Mouse (Mus musculus): Measurements from ENCODE around the gene Ptprd. TPM values are rescaled to one million over a fixed set of nuclear protein-coding genes. Genes with fewer than 3 reads are reported as not detected.

The Ptprd gene
- polyA plus RNA-seq, 1 experiment from 2014 or later = 13.8 TPM

GRCm38 (mm10) chr4:76286016-76286415 lies 1925.7 kb downstream of the Ptprd start:
- Histone ChIP-seq H3K4me3 (ENCODE audit: low read depth, low read length) (no peak overlapping the region), H3K9me3 (ENCODE audit: control insufficient read depth) (no peaks in the 10 kb centered on the region), H3K4me2 (replicated peaks; ENCODE audit: low read depth) (no peak overlapping the region), H3K36me3 (ENCODE audit: control insufficient read depth, insufficient read depth) (no peaks in the 10 kb centered on the region), H3K4me1 (replicated peaks; ENCODE audit: control insufficient read depth, insufficient read depth, low read length) (no peaks in the 10 kb centered on the region), H3K27me3 (replicated peaks; ENCODE audit: control insufficient read depth, insufficient read depth, low read length) (no peaks in the 10 kb centered on the region), H3K27ac (ENCODE audit: low read depth, low read length) (no peak overlapping the region), H3K9ac (ENCODE audit: low read depth, low read length) (no peak overlapping the region)
- ATAC-seq = no peak
- no peak for TF ChIP-seq CTCF (IDR thresholded peaks at IDR 0.05; ENCODE audit: low read depth)
- WGBS = 65% methylated on average over 2 of the region's 2 CpGs

GRCm38 (mm10) chr4:76282886-76283285 lies 1928.9 kb downstream of the Ptprd start:
- H3K27me3 ChIP-seq (replicated peaks; ENCODE audit: control insufficient read depth, insufficient read depth, low read length) = no peaks in the 10 kb centered on the region
- no peak overlapping the region for H3K4me2 ChIP-seq (replicated peaks; ENCODE audit: low read depth)
- no peaks in the 10 kb centered on the region for H3K36me3 ChIP-seq (ENCODE audit: control insufficient read depth, insufficient read depth)
- 59% methylated on average over 4 of the region's 4 CpGs for WGBS
- TF ChIP-seq CTCF (IDR thresholded peaks at IDR 0.05; ENCODE audit: low read depth) = no peak
- no peak for ATAC-seq
- no peak overlapping the region for H3K9ac ChIP-seq (ENCODE audit: low read depth, low read length)
- no peaks in the 10 kb centered on the region for H3K9me3 ChIP-seq (ENCODE audit: control insufficient read depth)
- H3K27ac ChIP-seq (ENCODE audit: low read depth, low read length) = no peak overlapping the region
- H3K4me1 ChIP-seq (replicated peaks; ENCODE audit: control insufficient read depth, insufficient read depth, low read length) = no peaks in the 10 kb centered on the region
- H3K4me3 ChIP-seq (ENCODE audit: low read depth, low read length) = no peak overlapping the region

- Histone ChIP-seq H3K4me3 (ENCODE audit: low read depth, low read length) (no peak overlapping the region), H3K4me2 (replicated peaks; ENCODE audit: low read depth) (no peak overlapping the region), H3K9me3 (ENCODE audit: control insufficient read depth) (no peaks in the 10 kb centered on the region), H3K4me1 (replicated peaks; ENCODE audit: control insufficient read depth, insufficient read depth, low read length) (no peaks in the 10 kb centered on the region), H3K9ac (ENCODE audit: low read depth, low read length) (no peak overlapping the region), H3K36me3 (ENCODE audit: control insufficient read depth, insufficient read depth) (no peaks in the 10 kb centered on the region), H3K27me3 (replicated peaks; ENCODE audit: control insufficient read depth, insufficient read depth, low read length) (no peaks in the 10 kb centered on the region), H3K27ac (ENCODE audit: low read depth, low read length) (no peak overlapping the region)
- TF ChIP-seq CTCF (IDR thresholded peaks at IDR 0.05; ENCODE audit: low read depth) = no peak
- 59% methylated on average over 4 of the region's 4 CpGs for WGBS
- ATAC-seq = peak; percentile 67
Observed at GRCm38 (mm10) chr4:76262727-76263126, 1949.0 kb downstream of the Ptprd start.

- no peak for ATAC-seq
- no peak overlapping the region for H3K4me3 ChIP-seq (ENCODE audit: low read depth, low read length)
- 97% methylated on average over 1 of the region's 1 CpGs for WGBS
Observed at GRCm38 (mm10) chr4:76260686-76261085, 1951.1 kb downstream of the Ptprd start.

GRCm38 (mm10) chr4:76260286-76260685 lies 1951.5 kb downstream of the Ptprd start:
- Histone ChIP-seq H3K36me3 (ENCODE audit: control insufficient read depth, insufficient read depth) (no peaks in the 10 kb centered on the region), H3K27ac (ENCODE audit: low read depth, low read length) (no peak overlapping the region), H3K4me3 (ENCODE audit: low read depth, low read length) (no peak overlapping the region), H3K4me2 (replicated peaks; ENCODE audit: low read depth) (no peak overlapping the region), H3K4me1 (replicated peaks; ENCODE audit: control insufficient read depth, insufficient read depth, low read length) (no peaks in the 10 kb centered on the region), H3K27me3 (replicated peaks; ENCODE audit: control insufficient read depth, insufficient read depth, low read length) (no peaks in the 10 kb centered on the region), H3K9ac (ENCODE audit: low read depth, low read length) (no peak overlapping the region), H3K9me3 (ENCODE audit: control insufficient read depth) (no peaks in the 10 kb centered on the region)
- no peak for ATAC-seq
- no peak for TF ChIP-seq CTCF (IDR thresholded peaks at IDR 0.05; ENCODE audit: low read depth)
- WGBS = 87% methylated on average over 3 of the region's 3 CpGs

More at GRCm38 (mm10) chr4:76260686-76261085, 1951.1 kb downstream of the Ptprd start:
- Histone ChIP-seq H3K27me3 (replicated peaks; ENCODE audit: control insufficient read depth, insufficient read depth, low read length) (no peaks in the 10 kb centered on the region), H3K9ac (ENCODE audit: low read depth, low read length) (no peak overlapping the region), H3K4me2 (replicated peaks; ENCODE audit: low read depth) (no peak overlapping the region), H3K27ac (ENCODE audit: low read depth, low read length) (no peak overlapping the region), H3K36me3 (ENCODE audit: control insufficient read depth, insufficient read depth) (no peaks in the 10 kb centered on the region), H3K4me1 (replicated peaks; ENCODE audit: control insufficient read depth, insufficient read depth, low read length) (no peaks in the 10 kb centered on the region), H3K9me3 (ENCODE audit: control insufficient read depth) (no peaks in the 10 kb centered on the region)
- TF ChIP-seq CTCF (IDR thresholded peaks at IDR 0.05; ENCODE audit: low read depth) = no peak

- H3K4me2 ChIP-seq (replicated peaks; ENCODE audit: low read depth) = no peak overlapping the region
- no peaks in the 10 kb centered on the region for H3K36me3 ChIP-seq (ENCODE audit: control insufficient read depth, insufficient read depth)
- 63% methylated on average over 2 of the region's 2 CpGs for WGBS
- no peak for TF ChIP-seq CTCF (IDR thresholded peaks at IDR 0.05; ENCODE audit: low read depth)
- H3K27me3 ChIP-seq (replicated peaks; ENCODE audit: control insufficient read depth, insufficient read depth, low read length) = no peaks in the 10 kb centered on the region
- H3K9ac ChIP-seq (ENCODE audit: low read depth, low read length) = no peak overlapping the region
- ATAC-seq = no peak
- no peaks in the 10 kb centered on the region for H3K4me1 ChIP-seq (replicated peaks; ENCODE audit: control insufficient read depth, insufficient read depth, low read length)
- H3K4me3 ChIP-seq (ENCODE audit: low read depth, low read length) = no peak overlapping the region
- no peaks in the 10 kb centered on the region for H3K9me3 ChIP-seq (ENCODE audit: control insufficient read depth)
- H3K27ac ChIP-seq (ENCODE audit: low read depth, low read length) = no peak overlapping the region
Observed at GRCm38 (mm10) chr4:76259636-76260035, 1952.1 kb downstream of the Ptprd start.

- Histone ChIP-seq H3K9me3 (ENCODE audit: control insufficient read depth) (no peaks in the 10 kb centered on the region), H3K4me3 (ENCODE audit: low read depth, low read length) (no peak overlapping the region), H3K27ac (ENCODE audit: low read depth, low read length) (no peak overlapping the region), H3K4me1 (replicated peaks; ENCODE audit: control insufficient read depth, insufficient read depth, low read length) (no peaks in the 10 kb centered on the region), H3K36me3 (ENCODE audit: control insufficient read depth, insufficient read depth) (no peaks in the 10 kb centered on the region), H3K27me3 (replicated peaks; ENCODE audit: control insufficient read depth, insufficient read depth, low read length) (peaks cover 15% of the 10 kb centered on the region; the same call in 1 of the 2 replicates), H3K4me2 (replicated peaks; ENCODE audit: low read depth) (no peak overlapping the region), H3K9ac (ENCODE audit: low read depth, low read length) (no peak overlapping the region)
- WGBS = 92% methylated on average over 6 of the region's 6 CpGs
- no peak for ATAC-seq
- no peak for TF ChIP-seq CTCF (IDR thresholded peaks at IDR 0.05; ENCODE audit: low read depth)
Observed at GRCm38 (mm10) chr4:76244371-76244770, 1967.4 kb downstream of the Ptprd start.
